Mouse (Mus musculus) liver, postnatal 0 days (tissue): ENCODE results near the gene Rbfox3.

ENCODE experiments used
- CTCF ChIP-seq: sonication (generic); IDR thresholded peaks from 2 replicates; pipeline ENCODE4 v1.5.1; 2016; ENCODE audit warnings: antibody characterized with exemption, low read depth
- EP300 ChIP-seq: IDR thresholded peaks from 2 replicates; pipeline ENCODE4 v1.6.1; 2016; ENCODE audit warnings: antibody characterized with exemption, low read depth, mild to moderate bottlenecking

- no peak for TF ChIP-seq CTCF
- no peak for TF ChIP-seq EP300
Observed at GRCm38 (mm10) chr11:118768441-118768840, 143.0 kb downstream of the Rbfox3 start.
